Mouse (Mus musculus): Measurements from ENCODE around the gene Tecta. TPM values are rescaled to one million over a fixed set of nuclear protein-coding genes. Genes with fewer than 3 reads are reported as not detected.

Gene Tecta
- polyA plus RNA-seq, 1 experiment from 2014 or later: 0.14 TPM

DNA sequence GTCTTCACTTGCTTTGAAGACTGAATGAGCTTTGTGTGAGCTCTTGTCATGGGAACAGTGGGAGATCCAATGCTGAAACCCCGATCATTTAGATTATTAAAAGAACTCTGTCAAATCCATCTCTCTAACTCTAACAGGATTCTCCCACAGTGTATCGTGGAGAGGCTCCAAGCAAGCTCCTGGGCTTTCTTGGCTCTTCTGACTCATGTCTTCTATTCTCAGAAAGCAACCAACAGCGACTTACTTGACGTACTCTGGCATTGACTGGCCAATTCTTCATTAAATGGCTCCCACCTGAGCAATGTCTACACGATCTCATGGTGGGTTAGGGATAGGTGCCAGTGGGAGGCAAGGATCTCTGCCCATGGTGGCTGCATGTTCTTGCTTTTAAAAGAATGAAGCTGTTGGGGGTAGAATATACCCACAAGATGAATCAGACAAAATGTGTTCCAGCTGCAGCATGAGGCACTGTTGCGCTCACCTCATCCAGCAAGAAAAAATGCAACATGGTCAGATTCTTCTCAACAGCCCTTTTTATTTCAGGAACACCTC lies 98.6 kb downstream of the Tecta start:
- Histone ChIP-seq H3K4me1 (ENCODE audit: control insufficient read depth, low read depth, low read length) (no peaks in the 10 kb centered on the region), H3K4me2 (ENCODE audit: low read depth, low read length) (no peak overlapping the region), H3K9me3 (replicated peaks; ENCODE audit: control insufficient read depth, low read length) (no peaks in the 10 kb centered on the region), H3K9ac (ENCODE audit: low read depth, low read length) (no peak overlapping the region), H3K36me3 (ENCODE audit: control insufficient read depth, insufficient read depth) (no peaks in the 10 kb centered on the region), H3K27me3 (ENCODE audit: control insufficient read depth, insufficient read depth, low read depth, low read length) (no peaks in the 10 kb centered on the region), H3K27ac (ENCODE audit: low read length) (no peak overlapping the region), H3K4me3 (ENCODE audit: low read depth, low read length) (no peak overlapping the region)
- WGBS (ENCODE audit: insufficient replicate concordance): 62% methylated on average over 6 of the region's 6 CpGs
- no peak for ATAC-seq (ENCODE audit: low read depth)

DNA sequence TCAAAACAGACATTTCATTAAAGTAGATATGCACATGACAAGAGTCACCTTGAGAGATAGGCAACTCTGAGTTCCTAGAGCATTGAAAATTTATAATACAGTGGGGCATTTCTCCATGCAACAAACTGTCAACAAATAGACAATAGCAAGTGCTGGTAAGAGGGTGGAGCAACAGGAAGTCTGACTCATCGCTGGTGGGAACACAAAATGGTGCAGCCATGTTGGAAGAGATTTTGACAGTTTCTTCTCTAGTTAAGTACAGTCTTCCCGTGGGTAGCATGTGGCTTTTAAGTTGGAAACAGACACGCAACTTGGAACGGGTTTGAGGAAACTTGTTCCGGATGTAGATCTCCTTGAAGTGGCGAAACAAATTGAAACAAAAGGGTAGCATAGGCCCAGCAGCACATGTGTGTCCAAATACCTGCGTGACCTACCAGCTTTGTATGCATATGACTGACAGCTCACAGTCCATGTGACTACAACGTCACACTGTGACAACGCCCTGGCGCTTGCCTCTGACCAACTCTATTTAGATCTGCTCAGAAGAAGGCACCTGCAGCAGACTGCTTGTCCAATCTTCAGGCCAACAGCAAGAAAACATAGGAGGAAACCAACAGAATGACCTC lies 103.3 kb downstream of the Tecta start:
- Histone ChIP-seq H3K27me3 (ENCODE audit: control insufficient read depth, insufficient read depth, low read depth, low read length) (no peaks in the 10 kb centered on the region), H3K9ac (ENCODE audit: low read depth, low read length) (no peak overlapping the region), H3K4me3 (ENCODE audit: low read depth, low read length) (no peak overlapping the region), H3K9me3 (replicated peaks; ENCODE audit: control insufficient read depth, low read length) (no peaks in the 10 kb centered on the region), H3K4me2 (ENCODE audit: low read depth, low read length) (no peak overlapping the region), H3K36me3 (ENCODE audit: control insufficient read depth, insufficient read depth) (no peaks in the 10 kb centered on the region), H3K27ac (ENCODE audit: low read length) (no peak overlapping the region), H3K4me1 (ENCODE audit: control insufficient read depth, low read depth, low read length) (no peaks in the 10 kb centered on the region)
- ATAC-seq (ENCODE audit: low read depth): no peak
- 71% methylated on average over 10 of the region's 10 CpGs for WGBS (ENCODE audit: insufficient replicate concordance)

GRCm38 (mm10) chr9:42294131-42294530 lies 105.6 kb downstream of the Tecta start:
- H3K4me1 ChIP-seq (ENCODE audit: control insufficient read depth, low read depth, low read length): no peaks in the 10 kb centered on the region
- no peaks in the 10 kb centered on the region for H3K9me3 ChIP-seq (replicated peaks; ENCODE audit: control insufficient read depth, low read length)
- H3K4me3 ChIP-seq (ENCODE audit: low read depth, low read length): no peak overlapping the region
- no peaks in the 10 kb centered on the region for H3K36me3 ChIP-seq (ENCODE audit: control insufficient read depth, insufficient read depth)
- WGBS (ENCODE audit: insufficient replicate concordance): 60% methylated on average over 2 of the region's 2 CpGs
- no peak overlapping the region for H3K27ac ChIP-seq (ENCODE audit: low read length)
- no peak for ATAC-seq (ENCODE audit: low read depth)
- H3K9ac ChIP-seq (ENCODE audit: low read depth, low read length): no peak overlapping the region
- no peak overlapping the region for H3K4me2 ChIP-seq (ENCODE audit: low read depth, low read length)
- H3K27me3 ChIP-seq (ENCODE audit: control insufficient read depth, insufficient read depth, low read depth, low read length): no peaks in the 10 kb centered on the region

DNA sequence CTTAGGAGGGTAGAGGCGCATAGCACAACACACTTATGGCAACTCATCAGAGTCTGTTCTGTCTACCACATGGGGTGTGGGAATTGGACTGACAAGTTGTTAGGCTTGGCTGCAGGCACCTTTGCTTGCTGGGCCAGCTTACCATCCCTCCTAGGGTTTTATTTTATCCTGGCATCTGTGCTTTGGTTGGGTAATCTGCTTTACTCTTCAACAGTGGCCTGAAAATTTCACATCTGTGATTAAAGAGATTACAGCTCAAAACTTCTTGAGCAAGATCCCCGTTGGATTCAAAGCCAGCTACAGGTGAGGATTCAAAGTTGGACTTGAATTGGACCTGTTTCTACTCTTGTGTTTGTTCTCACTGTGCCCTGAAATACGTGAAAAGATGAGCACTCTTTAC lies 106.1 kb downstream of the Tecta start:
- no peak overlapping the region for H3K27ac ChIP-seq (ENCODE audit: low read length)
- H3K27me3 ChIP-seq (ENCODE audit: control insufficient read depth, insufficient read depth, low read depth, low read length): no peaks in the 10 kb centered on the region
- H3K4me2 ChIP-seq (ENCODE audit: low read depth, low read length): no peak overlapping the region
- 49% methylated on average over 3 of the region's 3 CpGs for WGBS (ENCODE audit: insufficient replicate concordance)
- no peaks in the 10 kb centered on the region for H3K9me3 ChIP-seq (replicated peaks; ENCODE audit: control insufficient read depth, low read length)
- H3K4me3 ChIP-seq (ENCODE audit: low read depth, low read length): no peak overlapping the region
- no peak overlapping the region for H3K9ac ChIP-seq (ENCODE audit: low read depth, low read length)
- no peak for ATAC-seq (ENCODE audit: low read depth)
- no peaks in the 10 kb centered on the region for H3K36me3 ChIP-seq (ENCODE audit: control insufficient read depth, insufficient read depth)
- H3K4me1 ChIP-seq (ENCODE audit: control insufficient read depth, low read depth, low read length): no peaks in the 10 kb centered on the region

- H3K9me3 ChIP-seq (replicated peaks; ENCODE audit: control insufficient read depth, low read length): no peaks in the 10 kb centered on the region
Measured at GRCm38 (mm10) chr9:42293051-42293450, 106.7 kb downstream of the Tecta start.

GRCm38 (mm10) chr9:42279676-42280075 lies 120.1 kb downstream of the Tecta start:
- Histone ChIP-seq H3K27me3 (ENCODE audit: control insufficient read depth, insufficient read depth, low read depth, low read length) (no peaks in the 10 kb centered on the region), H3K4me3 (ENCODE audit: low read depth, low read length) (no peak overlapping the region), H3K9ac (ENCODE audit: low read depth, low read length) (no peak overlapping the region), H3K36me3 (ENCODE audit: control insufficient read depth, insufficient read depth) (no peaks in the 10 kb centered on the region), H3K27ac (ENCODE audit: low read length) (peak overlapping the region; percentile 53), H3K4me1 (ENCODE audit: control insufficient read depth, low read depth, low read length) (no peaks in the 10 kb centered on the region; the same call in 1 of the 2 replicates), H3K9me3 (replicated peaks; ENCODE audit: control insufficient read depth, low read length) (no peaks in the 10 kb centered on the region), H3K4me2 (ENCODE audit: low read depth, low read length) (no peak overlapping the region)
- peak; percentile 78 for ATAC-seq (ENCODE audit: low read depth)
- WGBS (ENCODE audit: insufficient replicate concordance): 26% methylated on average over 4 of the region's 4 CpGs

More at GRCm38 (mm10) chr9:42293051-42293450, 106.7 kb downstream of the Tecta start:
- 54% methylated on average over 7 of the region's 7 CpGs for WGBS (ENCODE audit: insufficient replicate concordance)
- Histone ChIP-seq H3K36me3 (ENCODE audit: control insufficient read depth, insufficient read depth) (no peaks in the 10 kb centered on the region), H3K4me3 (ENCODE audit: low read depth, low read length) (no peak overlapping the region), H3K4me1 (ENCODE audit: control insufficient read depth, low read depth, low read length) (no peaks in the 10 kb centered on the region), H3K27me3 (ENCODE audit: control insufficient read depth, insufficient read depth, low read depth, low read length) (no peaks in the 10 kb centered on the region), H3K27ac (ENCODE audit: low read length) (no peak overlapping the region), H3K4me2 (ENCODE audit: low read depth, low read length) (no peak overlapping the region), H3K9ac (ENCODE audit: low read depth, low read length) (no peak overlapping the region)
- ATAC-seq (ENCODE audit: low read depth): no peak

Small RNAs within 50 kb of the gene (microRNA-seq; reads per million reads assigned to microRNA genes)
- not detected for gene Gm44311

Other genes with a start within 250 kb of the Tecta start
- gene Sc5d, start 135.7 kb downstream of the Tecta start, polyA plus RNA-seq (2015; fragmentation: Nextera tagmentation; extraction: Ambion mirVana): 101 and 103 TPM in 2 replicates
- gene Tbcel, start 107.9 kb upstream of the Tecta start, polyA plus RNA-seq (2015; fragmentation: Nextera tagmentation; extraction: Ambion mirVana): 11.6 and 13.0 TPM in 2 replicates